Mouse (Mus musculus) lung, postnatal 10 days (tissue): Measurements from ENCODE around the gene Klf13.

ENCODE experiments used
- DNase-seq: peaks from one replicate; pipeline ENCODE4 v3.0.0; 2021

The Klf13 gene

GRCm38 (mm10) chr7:63938914-63939396 is at the start of gene Klf13:
Gene Klf13 (minus strand): TSS chr7:63938915.
- peak; percentile 98 for DNase-seq

GRCm38 (mm10) chr7:63988391-63988790 is 49.7 kb upstream of the Klf13 start:
- DNase-seq, result no peak

- peak; percentile 44 for DNase-seq
These were observed 47.9 kb upstream of the Klf13 start for GRCm38 (mm10) chr7:63986407-63987182.

- no peak for DNase-seq
These were observed 47.1 kb upstream of the Klf13 start for GRCm38 (mm10) chr7:63985696-63986406.

- DNase-seq, result no peak
These were observed 46.6 kb upstream of the Klf13 start for GRCm38 (mm10) chr7:63985266-63985665.

GRCm38 (mm10) chr7:63984329-63984728 is 45.6 kb upstream of the Klf13 start:
- no peak for DNase-seq

GRCm38 (mm10) chr7:63977631-63978030 is 38.9 kb upstream of the Klf13 start:
- no peak for DNase-seq

- DNase-seq, result no peak
These were observed 32.3 kb upstream of the Klf13 start for GRCm38 (mm10) chr7:63970986-63971385.

GRCm38 (mm10) chr7:63969941-63970340 is 31.2 kb upstream of the Klf13 start:
- no peak for DNase-seq

- no peak for DNase-seq
These were observed 27.1 kb upstream of the Klf13 start for GRCm38 (mm10) chr7:63965635-63966418.

GRCm38 (mm10) chr7:63965135-63965534 is 26.4 kb upstream of the Klf13 start:
- DNase-seq, result peak; percentile 73

- DNase-seq, result no peak
These were observed 25.4 kb upstream of the Klf13 start for GRCm38 (mm10) chr7:63964121-63964520.

- DNase-seq, result no peak
These were observed 24.9 kb upstream of the Klf13 start for GRCm38 (mm10) chr7:63963632-63964031.

GRCm38 (mm10) chr7:63957872-63958640 is 19.3 kb upstream of the Klf13 start:
- no peak for DNase-seq

GRCm38 (mm10) chr7:63956981-63957713 is 18.4 kb upstream of the Klf13 start:
- DNase-seq, result no peak

- DNase-seq, result no peak
These were observed 17.6 kb upstream of the Klf13 start for GRCm38 (mm10) chr7:63956138-63956823.

GRCm38 (mm10) chr7:63955440-63955839 is 16.7 kb upstream of the Klf13 start:
- no peak for DNase-seq

- DNase-seq, result no peak
These were observed 13.6 kb upstream of the Klf13 start for GRCm38 (mm10) chr7:63952077-63952898.

- peak; percentile 42 for DNase-seq
These were observed 12.4 kb upstream of the Klf13 start for GRCm38 (mm10) chr7:63950931-63951607.

GRCm38 (mm10) chr7:63949176-63949575 is 10.5 kb upstream of the Klf13 start:
- no peak for DNase-seq
